Mouse (Mus musculus) CH12.LX (cell line): ENCODE results near the gene Ndufa13.

Experiments
- CHD1 ChIP-seq: IDR thresholded peaks from 2 replicates; pipeline ENCODE4 v1.6.1; 2012; ENCODE audit warnings: low read depth, low read length, improper control_type of control experiment, inconsistent platforms
- CTCF ChIP-seq, 2 experiments: IDR thresholded peaks in 1 of 2; conservative IDR thresholded peaks in 1 of 2; 2 replicates each; pipeline ENCODE4 v1.5.1; 2011 to 2012; ENCODE audit warnings: low read depth in 2 of 2, low read length in 2 of 2, improper control_type of control experiment in 1 of 2, inconsistent platforms in 1 of 2, mild to moderate bottlenecking in 1 of 2, moderate library complexity in 1 of 2
- E2F4 ChIP-seq: IDR thresholded peaks from 2 replicates; pipeline ENCODE4 v1.6.1; 2011; ENCODE audit warnings: low read depth, low read length, improper control_type of control experiment; ENCODE audit not compliant: insufficient replicate concordance
- ETS1 ChIP-seq: conservative IDR thresholded peaks from 2 replicates; pipeline ENCODE4 v1.6.1; 2012; ENCODE audit warnings: low read depth, mild to moderate bottlenecking, inconsistent platforms, low read length, improper control_type of control experiment, moderate library complexity
- MAFK ChIP-seq: IDR thresholded peaks from 2 replicates; pipeline ENCODE4 v1.6.1; 2011; ENCODE audit warnings: low read length, improper control_type of control experiment; ENCODE audit not compliant: insufficient replicate concordance
- MAX ChIP-seq: IDR thresholded peaks from 2 replicates; pipeline ENCODE4 v1.6.1; 2011; ENCODE audit warnings: low read length, improper control_type of control experiment
- MAZ ChIP-seq: IDR thresholded peaks from 2 replicates; pipeline ENCODE4 v1.6.1; 2012; ENCODE audit warnings: low read depth, mild to moderate bottlenecking, inconsistent platforms, low read length, improper control_type of control experiment, moderate library complexity
- MXI1 ChIP-seq: IDR thresholded peaks from 2 replicates; pipeline ENCODE4 v1.6.1; 2011; ENCODE audit warnings: mild to moderate bottlenecking, low read depth, low read length, improper control_type of control experiment
- POLR2A ChIP-seq: IDR thresholded peaks from 2 replicates; pipeline ENCODE4 v1.6.1; 2011; ENCODE audit warnings: low read depth, mild to moderate bottlenecking, improper control_type of control experiment, low read length
- RCOR1 ChIP-seq: conservative IDR thresholded peaks from 2 replicates; pipeline ENCODE4 v1.6.1; 2012; ENCODE audit warnings: low read depth, mild to moderate bottlenecking, inconsistent platforms, low read length, improper control_type of control experiment
- USF1 ChIP-seq: IDR thresholded peaks from 2 replicates; pipeline ENCODE4 v1.6.1; 2014; ENCODE audit warnings: low read depth, mild to moderate bottlenecking, inconsistent platforms, low read length, improper control_type of control experiment
- ZMIZ1 ChIP-seq: IDR thresholded peaks from 2 replicates; pipeline ENCODE4 v1.6.1; 2012; ENCODE audit warnings: low read depth, mild to moderate bottlenecking, inconsistent platforms, low read length, improper control_type of control experiment

DNA sequence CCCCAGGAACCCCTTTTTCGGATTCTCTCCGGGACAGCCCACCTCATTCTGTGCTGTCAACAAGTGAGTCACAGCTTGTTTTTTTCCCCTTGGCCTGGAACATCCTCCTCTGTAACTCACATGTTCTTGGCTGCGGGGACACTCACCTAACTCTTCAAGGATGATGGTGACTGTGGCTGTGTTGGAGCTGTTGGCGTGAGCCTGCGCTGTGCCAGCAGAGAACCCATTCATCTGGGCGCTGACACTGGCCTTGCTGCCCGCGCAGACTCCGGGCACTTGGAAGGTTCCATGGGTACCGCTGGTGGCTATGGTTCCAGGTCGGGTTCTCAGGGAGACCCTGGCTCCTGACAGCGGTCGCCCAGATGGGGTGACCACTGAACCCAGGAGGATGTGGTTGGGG lies 18.2 kb downstream of the Ndufa13 start:
- TF ChIP-seq CTCF (conservative IDR thresholded peaks at IDR 0.05 in 1 of 2, IDR thresholded peaks at IDR 0.05 in 1 of 2; ENCODE audit: low read depth in 2 of 2, low read length in 2 of 2) (no peak), RCOR1 (no peak), ZMIZ1 (no peak), POLR2A (no peak), E2F4 (no peak), CHD1 (no peak), MXI1 (no peak), MAFK (no peak), MAX (no peak), MAZ (no peak), ETS1 (no peak), USF1 (no peak)
